Mouse (Mus musculus): ENCODE data around the gene Camkk1.

Gene Camkk1

GRCm38 (mm10) chr11:73015391-73016102 lies 3.3 kb upstream of the Camkk1 start:
- DNase-seq = peak; percentile 73

- DNase-seq = no peak
These were observed 2.7 kb upstream of the Camkk1 start for GRCm38 (mm10) chr11:73016103-73016420.

GRCm38 (mm10) chr11:73019147-73019795 lies 463 bp downstream of the Camkk1 start:
- peak; percentile 68 for DNase-seq

- DNase-seq = no peak
These were observed 2.4 kb downstream of the Camkk1 start for GRCm38 (mm10) chr11:73020953-73021800.

GRCm38 (mm10) chr11:73023099-73023498 lies 4.3 kb downstream of the Camkk1 start:
- peak; percentile 66 for DNase-seq

- DNase-seq = no peak
These were observed 5.0 kb downstream of the Camkk1 start for GRCm38 (mm10) chr11:73023827-73024226.

- no peak for DNase-seq
These were observed 5.6 kb downstream of the Camkk1 start for GRCm38 (mm10) chr11:73024236-73024904.

- DNase-seq = no peak
These were observed 8.2 kb downstream of the Camkk1 start for GRCm38 (mm10) chr11:73026961-73027360.

- DNase-seq = peak; percentile 84
These were observed 12.2 kb downstream of the Camkk1 start for GRCm38 (mm10) chr11:73030821-73031498.

GRCm38 (mm10) chr11:73031536-73031935 lies 12.7 kb downstream of the Camkk1 start:
- no peak for DNase-seq

- DNase-seq = no peak
These were observed 17.3 kb downstream of the Camkk1 start for GRCm38 (mm10) chr11:73036077-73036476.

- DNase-seq = no peak
These were observed 18.1 kb downstream of the Camkk1 start for GRCm38 (mm10) chr11:73036889-73037288.

- no peak for DNase-seq
These were observed 18.9 kb downstream of the Camkk1 start for GRCm38 (mm10) chr11:73037691-73038090.

- no peak for DNase-seq
These were observed 20.4 kb downstream of the Camkk1 start for GRCm38 (mm10) chr11:73039102-73039799.

GRCm38 (mm10) chr11:73044229-73044755 lies 25.5 kb downstream of the Camkk1 start:
- no peak for DNase-seq

- no peak for DNase-seq
These were observed 26.0 kb downstream of the Camkk1 start for GRCm38 (mm10) chr11:73044789-73045188.

- DNase-seq = peak; percentile 93
These were observed 28.8 kb downstream of the Camkk1 start, which contains the start of gene Ncbp3 for GRCm38 (mm10) chr11:73047542-73047996. Ncbp3 (plus strand) TSS chr11:73047783.

GRCm38 (mm10) chr11:73048030-73048876 lies 29.4 kb downstream of the Camkk1 start:
- no peak for DNase-seq

GRCm38 (mm10) chr11:73049335-73049734 lies 30.5 kb downstream of the Camkk1 start:
- peak; percentile 68 for DNase-seq

- DNase-seq = no peak
These were observed 34.0 kb downstream of the Camkk1 start for GRCm38 (mm10) chr11:73052795-73053194.
